Mouse (Mus musculus) cerebellum, adult 18-20 months (tissue): ENCODE data around the gene Cd81.

Source experiments
- DNase-seq, 2 experiments: peaks; one replicate each; pipeline ENCODE4 v3.0.0; 2021

The Cd81 gene

GRCm38 (mm10) chr7:143052626-143053007 lies at the start of gene Cd81:
Gene Cd81, plus strand, starts transcription at chr7:143052739.
- peak; percentile 77 to 82 for DNase-seq

- DNase-seq, result no peak
Measured at GRCm38 (mm10) chr7:143004727-143005343, 47.7 kb upstream of the Cd81 start, which contains the start of gene Tspan32. Gene Tspan32, plus strand, starts transcription at chr7:143005046.

GRCm38 (mm10) chr7:143005344-143006096 lies 47.0 kb upstream of the Cd81 start:
- no peak for DNase-seq

GRCm38 (mm10) chr7:143006097-143006755 lies 46.3 kb upstream of the Cd81 start:
- DNase-seq, result no peak

GRCm38 (mm10) chr7:143006756-143007598 lies 45.6 kb upstream of the Cd81 start:
- DNase-seq, result no peak

- DNase-seq, result peak; percentile 87 to 90
Measured at GRCm38 (mm10) chr7:143007599-143008369, 44.8 kb upstream of the Cd81 start.

- DNase-seq, result no peak
Measured at GRCm38 (mm10) chr7:143008370-143008926, 44.1 kb upstream of the Cd81 start.

GRCm38 (mm10) chr7:143008996-143009665 lies 43.4 kb upstream of the Cd81 start:
- DNase-seq, result no peak

GRCm38 (mm10) chr7:143009996-143010395 lies 42.5 kb upstream of the Cd81 start:
- no peak for DNase-seq

GRCm38 (mm10) chr7:143011226-143011625 lies 41.3 kb upstream of the Cd81 start:
- no peak for DNase-seq

GRCm38 (mm10) chr7:143012230-143012875 lies 40.2 kb upstream of the Cd81 start:
- DNase-seq, result no peak

GRCm38 (mm10) chr7:143013420-143014178 lies 38.9 kb upstream of the Cd81 start:
- DNase-seq, result peak; percentile 64 to 82

- no peak for DNase-seq
Measured at GRCm38 (mm10) chr7:143014862-143015659, 37.5 kb upstream of the Cd81 start.

GRCm38 (mm10) chr7:143015755-143016423 lies 36.6 kb upstream of the Cd81 start:
- DNase-seq, result peak in 1 of 2 experiments; percentile 11

GRCm38 (mm10) chr7:143016424-143017142 lies 36.0 kb upstream of the Cd81 start:
- DNase-seq, result no peak

GRCm38 (mm10) chr7:143017181-143017580 lies 35.4 kb upstream of the Cd81 start:
- DNase-seq, result no peak

- DNase-seq, result no peak
Measured at GRCm38 (mm10) chr7:143020040-143020439, 32.5 kb upstream of the Cd81 start.

- no peak for DNase-seq
Measured at GRCm38 (mm10) chr7:143020764-143021163, 31.8 kb upstream of the Cd81 start.
